Mouse (Mus musculus): ENCODE results near the gene Ncdn. TPM values are rescaled to one million over a fixed set of nuclear protein-coding genes. Genes with fewer than 3 reads are reported as not detected.

Ncdn gene
- total and polyA plus RNA-seq, 3 experiments, result 27.3 to 36.2 TPM; not detected in 1

Other genes with a start within 250 kb of the Ncdn start
- 0.39 and 0.42 TPM in 2 replicates for gene Ago4, start 220.0 kb downstream of the Ncdn start, total RNA-seq (2012; rRNA removed)
- gene Ago4, start 220.0 kb downstream of the Ncdn start, polyA plus RNA-seq (2012; ENCODE audit: insufficient read depth in 1 of 2, insufficient read length in 2 of 2, low read depth in 1 of 2, low replicate concordance in 2 of 2, missing spikeins in 1 of 2), result 1 to 10 TPM in 1 of 2 experiments, not detected in 1; 1.8 TPM
- gene Clspn, start 196.5 kb downstream of the Ncdn start, total RNA-seq (2012; rRNA removed), result 42.0 and 46.9 TPM in 2 replicates
- 100 to 1,000 TPM in 1 of 2 experiments, 10 to 100 TPM in 1; 64.0 to 618 TPM for gene Clspn, start 196.5 kb downstream of the Ncdn start, polyA plus RNA-seq (2012; ENCODE audit: insufficient read depth in 1 of 2, insufficient read length in 2 of 2, low read depth in 1 of 2, low replicate concordance in 2 of 2, missing spikeins in 1 of 2)
- gene 5730409E04Rik, start 143.6 kb downstream of the Ncdn start, total RNA-seq (2012; rRNA removed), result not detected in 2 replicates
- not detected for gene 5730409E04Rik, start 143.6 kb downstream of the Ncdn start, polyA plus RNA-seq (2012; ENCODE audit: insufficient read depth in 1 of 2, insufficient read length in 2 of 2, low read depth in 1 of 2, low replicate concordance in 2 of 2, missing spikeins in 1 of 2)
- 201 and 224 TPM in 2 replicates for gene Psmb2, start 75.8 kb downstream of the Ncdn start, total RNA-seq (2012; rRNA removed)
- gene Psmb2, start 75.8 kb downstream of the Ncdn start, polyA plus RNA-seq (2012; ENCODE audit: insufficient read depth in 1 of 2, insufficient read length in 2 of 2, low read depth in 1 of 2, low replicate concordance in 2 of 2, missing spikeins in 1 of 2), result 100 to 1,000 TPM in 1 of 2 experiments, not detected in 1; 433 TPM
- not detected in 2 replicates for gene Tfap2e, start 17.2 kb downstream of the Ncdn start, total RNA-seq (2012; rRNA removed)
- gene Tfap2e, start 17.2 kb downstream of the Ncdn start, polyA plus RNA-seq (2012; ENCODE audit: insufficient read depth in 1 of 2, insufficient read length in 2 of 2, low read depth in 1 of 2, low replicate concordance in 2 of 2, missing spikeins in 1 of 2), result under 1 TPM in 1 of 2 experiments, not detected in 1; 0.03 TPM
- gene AU040320, start 106 bp upstream of the Ncdn start, total RNA-seq (2012; rRNA removed), result 9.7 and 10.2 TPM in 2 replicates
- gene AU040320, start 106 bp upstream of the Ncdn start, polyA plus RNA-seq (2012; ENCODE audit: insufficient read depth in 1 of 2, insufficient read length in 2 of 2, low read depth in 1 of 2, low replicate concordance in 2 of 2, missing spikeins in 1 of 2), result 10 to 100 TPM in 1 of 2 experiments, not detected in 1; 17.1 TPM
- gene Zmym4, start 214.7 kb upstream of the Ncdn start, total RNA-seq (2012; rRNA removed), result 14.9 and 16.8 TPM in 2 replicates
- gene Zmym4, start 214.7 kb upstream of the Ncdn start, polyA plus RNA-seq (2012; ENCODE audit: insufficient read depth in 1 of 2, insufficient read length in 2 of 2, low read depth in 1 of 2, low replicate concordance in 2 of 2, missing spikeins in 1 of 2), result 10 to 100 TPM; 23.6 to 71.1 TPM

All from MEL (cell line).